Mouse (Mus musculus): ENCODE results near the gene Bcl11b.

Bcl11b gene

GRCm38 (mm10) chr12:107998746-107999145 lies 4.7 kb downstream of the Bcl11b start:
- peak; percentile 95 for DNase-seq (ENCODE audit: low spot score)

GRCm38 (mm10) chr12:107997901-107998300 lies 5.5 kb downstream of the Bcl11b start:
- no peak for DNase-seq (ENCODE audit: low spot score)

DNA sequence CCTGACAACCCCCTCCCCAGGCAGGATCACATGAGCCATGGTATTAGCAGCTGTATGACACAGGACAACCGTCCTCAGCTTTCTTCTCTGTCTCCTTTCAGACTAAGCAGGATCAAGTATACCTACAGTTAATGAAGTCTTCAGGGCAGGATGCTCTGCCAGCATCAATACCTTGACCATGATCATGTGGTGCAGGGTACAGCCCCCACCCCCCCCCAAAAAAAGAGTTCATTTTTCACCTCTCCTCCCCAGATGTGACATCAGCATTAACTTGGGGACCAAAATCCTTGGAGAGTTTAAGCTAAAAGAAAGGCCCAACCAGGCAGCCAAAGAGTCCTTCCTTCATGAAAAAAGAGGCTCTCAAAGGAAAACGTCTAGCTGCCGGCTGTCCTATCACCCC lies 6.2 kb downstream of the Bcl11b start:
- DNase-seq (ENCODE audit: low spot score), result no peak

- DNase-seq (ENCODE audit: low spot score), result no peak
These were observed 6.6 kb downstream of the Bcl11b start for GRCm38 (mm10) chr12:107996773-107997172.

- no peak for DNase-seq (ENCODE audit: low spot score)
These were observed 7.2 kb downstream of the Bcl11b start for GRCm38 (mm10) chr12:107996216-107996615.

GRCm38 (mm10) chr12:107994421-107994820 lies 9.0 kb downstream of the Bcl11b start:
- DNase-seq (ENCODE audit: low spot score), result no peak

DNA sequence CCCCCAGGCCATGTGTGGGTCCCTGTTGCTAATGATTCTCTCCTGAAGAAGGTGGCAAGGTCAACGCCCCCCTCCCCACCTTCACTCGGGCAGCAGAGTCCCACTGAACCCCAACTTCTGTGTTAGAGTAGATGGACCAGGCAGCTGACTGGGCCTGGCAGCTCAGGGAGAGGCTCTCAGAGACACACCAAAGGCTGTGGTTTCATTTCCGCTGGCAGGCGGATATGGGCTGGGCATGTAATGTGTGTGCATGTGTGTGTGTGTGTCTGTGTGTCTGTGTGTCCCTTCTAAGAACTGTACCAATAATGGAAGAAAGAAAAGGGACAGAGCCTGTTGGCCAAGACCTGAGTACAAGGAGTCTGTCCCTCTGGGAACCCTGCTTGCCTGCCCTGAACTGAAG lies 10.4 kb downstream of the Bcl11b start:
- DNase-seq (ENCODE audit: low spot score), result no peak

DNA sequence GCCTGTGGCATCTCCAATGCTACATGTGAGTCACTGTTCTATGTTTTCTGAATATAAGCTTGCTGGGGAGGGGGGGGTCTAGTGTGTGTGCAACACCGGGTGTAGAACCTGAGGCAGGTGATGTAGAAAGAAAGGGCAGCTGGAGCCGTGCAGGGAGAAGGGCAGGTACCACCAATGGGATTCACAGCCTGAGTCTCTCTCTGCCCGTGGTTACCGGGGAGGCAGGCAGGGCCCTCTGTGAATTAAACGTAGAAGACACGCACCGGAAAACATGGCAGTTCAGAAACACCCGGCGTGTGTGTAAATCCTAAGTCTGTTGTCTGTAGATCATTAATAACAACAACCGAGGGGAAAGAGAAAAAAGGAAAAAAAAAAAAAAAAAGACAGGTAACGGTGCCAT lies 12.2 kb downstream of the Bcl11b start:
- DNase-seq (ENCODE audit: low spot score), result no peak

DNA sequence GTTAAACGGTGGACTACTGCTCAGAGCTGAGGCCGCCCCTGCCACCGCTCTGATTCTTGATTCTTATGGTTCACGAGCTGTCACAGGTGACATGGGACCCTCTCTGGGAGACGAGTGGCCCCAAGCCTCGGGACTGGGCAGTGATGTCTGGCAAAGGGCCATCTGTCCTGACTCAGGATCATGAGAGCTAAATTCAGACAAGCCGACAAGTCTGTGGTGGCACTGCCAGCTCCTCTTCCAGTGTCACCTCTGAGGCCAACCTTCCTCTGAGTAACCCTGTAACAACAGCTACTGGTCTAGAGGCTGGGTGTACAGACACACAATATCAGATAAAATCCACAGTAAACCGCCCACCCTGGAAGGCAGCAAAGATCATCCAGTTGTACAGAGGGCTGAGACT lies 20.2 kb downstream of the Bcl11b start:
- DNase-seq (ENCODE audit: low spot score), result no peak

DNA sequence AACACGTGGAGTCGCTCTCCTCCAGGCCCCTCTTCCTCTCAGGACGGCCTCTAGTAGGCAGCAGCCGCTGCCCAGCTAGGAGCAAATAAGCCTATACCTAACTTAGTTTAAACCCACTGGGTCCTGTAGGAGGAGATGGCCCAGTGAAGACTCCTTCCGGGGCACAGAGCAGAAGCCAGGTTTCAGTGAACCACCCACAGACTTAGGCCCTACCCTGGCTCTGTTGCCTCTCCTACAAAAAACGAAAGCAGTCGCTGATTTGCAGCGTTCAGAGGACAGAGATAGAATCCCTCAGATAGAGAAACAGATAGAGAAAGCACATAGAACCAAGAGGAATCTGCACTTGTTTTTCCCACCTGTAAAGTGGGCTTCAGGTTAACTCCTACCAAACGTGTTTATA lies 21.1 kb downstream of the Bcl11b start:
- DNase-seq (ENCODE audit: low spot score), result no peak

GRCm38 (mm10) chr12:107981231-107981630 lies 22.2 kb downstream of the Bcl11b start:
- DNase-seq (ENCODE audit: low spot score), result no peak

GRCm38 (mm10) chr12:107980261-107980961 lies 23.0 kb downstream of the Bcl11b start:
- peak; percentile 82 for DNase-seq (ENCODE audit: low spot score)

DNA sequence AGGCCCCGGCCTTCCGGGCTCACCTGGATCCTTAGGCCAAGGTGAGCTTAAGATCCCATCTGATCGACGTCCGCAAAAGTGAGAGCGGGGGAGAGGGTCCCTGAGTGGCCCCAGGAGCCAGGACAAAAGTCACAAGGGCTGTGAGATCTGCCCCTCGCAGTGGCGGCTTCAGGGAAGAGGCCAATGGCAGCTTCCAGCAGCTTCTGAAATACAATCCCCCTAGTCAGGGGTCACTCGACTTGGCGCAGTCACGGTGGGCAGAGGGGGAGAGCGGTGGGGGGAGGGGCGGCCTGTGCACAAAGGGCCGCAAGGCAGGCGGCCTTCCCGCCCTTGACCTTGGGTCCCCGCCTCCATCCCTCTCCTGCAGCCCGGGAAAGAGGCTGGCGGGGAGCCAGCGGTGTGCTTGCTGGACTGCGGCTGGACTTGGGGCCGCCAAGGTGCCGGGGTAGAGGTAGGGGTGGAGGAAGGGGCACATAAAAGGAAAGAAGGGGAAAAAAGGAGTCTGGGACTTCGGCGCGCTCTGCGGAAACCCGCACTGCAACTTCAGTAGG lies 23.6 kb downstream of the Bcl11b start:
- peak; percentile 87 for DNase-seq (ENCODE audit: low spot score)

DNA sequence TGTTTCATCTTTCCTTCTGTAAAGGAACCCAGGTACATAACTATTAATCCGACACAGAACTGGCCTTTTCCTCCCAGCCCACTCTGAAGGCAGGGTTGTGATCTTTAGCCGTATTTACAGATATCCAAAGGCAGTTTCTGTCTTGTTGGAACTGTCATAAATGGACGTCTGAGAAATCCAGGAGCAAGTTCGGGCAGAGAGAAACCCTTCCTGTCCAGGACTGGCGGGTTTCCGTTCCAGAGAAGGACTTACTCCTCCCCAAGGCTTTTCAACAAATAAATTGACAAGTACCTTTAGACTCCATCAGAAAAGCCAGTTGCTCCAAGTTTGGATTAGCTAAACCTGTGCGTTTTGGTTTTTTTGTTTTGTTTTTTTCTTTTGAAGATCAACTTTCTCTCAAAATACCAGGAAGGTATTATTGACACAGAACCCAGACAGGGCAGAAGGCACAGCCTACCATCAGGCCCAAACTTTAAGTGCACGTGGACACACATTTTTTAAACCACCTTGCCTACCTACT lies 24.6 kb downstream of the Bcl11b start:
- no peak for DNase-seq (ENCODE audit: low spot score)

DNA sequence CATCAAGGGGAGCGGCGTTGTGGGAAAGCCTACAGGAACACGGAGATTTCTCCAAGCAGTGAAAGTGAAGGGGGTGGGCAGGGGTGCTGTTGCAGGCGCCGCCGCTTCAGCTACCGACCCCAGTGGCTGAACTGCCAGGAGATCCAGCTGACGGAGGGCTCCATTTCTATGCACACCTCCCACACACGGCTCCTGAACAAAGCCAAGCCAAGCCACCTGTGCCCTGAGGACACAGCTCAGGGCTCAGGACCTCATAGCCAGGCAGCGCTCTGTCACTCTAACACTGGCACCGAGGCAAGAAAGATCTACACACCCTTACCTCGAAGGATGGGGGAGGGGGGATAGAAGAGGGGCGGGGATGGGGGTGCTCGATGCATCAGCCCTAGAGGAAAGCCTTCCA lies 25.3 kb downstream of the Bcl11b start:
- no peak for DNase-seq (ENCODE audit: low spot score)

GRCm38 (mm10) chr12:107977534-107977933 lies 25.9 kb downstream of the Bcl11b start:
- DNase-seq (ENCODE audit: low spot score), result no peak

DNA sequence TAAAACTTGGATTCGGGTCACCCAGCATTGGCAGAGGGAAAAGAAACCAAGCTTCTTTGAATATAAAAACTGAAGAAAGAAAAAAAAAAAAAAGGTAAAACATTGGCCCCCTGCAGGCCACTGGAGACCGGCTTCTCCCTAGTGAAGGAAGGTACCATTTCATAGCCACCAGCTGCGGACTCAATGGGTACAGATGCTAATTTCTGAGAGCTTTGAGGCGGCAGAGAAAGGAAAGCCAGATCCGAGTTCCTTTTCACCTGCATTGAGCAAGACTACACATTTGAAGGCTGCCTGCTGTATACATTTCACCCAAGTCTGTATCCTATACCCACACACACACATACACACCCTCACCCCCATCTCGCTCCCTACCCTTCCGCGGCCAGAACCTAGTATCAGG lies 26.3 kb downstream of the Bcl11b start:
- DNase-seq (ENCODE audit: low spot score), result no peak

- peak; percentile 54 for DNase-seq (ENCODE audit: low spot score)
These were observed 26.8 kb downstream of the Bcl11b start for GRCm38 (mm10) chr12:107976571-107977001.

GRCm38 (mm10) chr12:107975897-107976570 lies 27.4 kb downstream of the Bcl11b start:
- DNase-seq (ENCODE audit: low spot score), result peak; percentile 34

DNA sequence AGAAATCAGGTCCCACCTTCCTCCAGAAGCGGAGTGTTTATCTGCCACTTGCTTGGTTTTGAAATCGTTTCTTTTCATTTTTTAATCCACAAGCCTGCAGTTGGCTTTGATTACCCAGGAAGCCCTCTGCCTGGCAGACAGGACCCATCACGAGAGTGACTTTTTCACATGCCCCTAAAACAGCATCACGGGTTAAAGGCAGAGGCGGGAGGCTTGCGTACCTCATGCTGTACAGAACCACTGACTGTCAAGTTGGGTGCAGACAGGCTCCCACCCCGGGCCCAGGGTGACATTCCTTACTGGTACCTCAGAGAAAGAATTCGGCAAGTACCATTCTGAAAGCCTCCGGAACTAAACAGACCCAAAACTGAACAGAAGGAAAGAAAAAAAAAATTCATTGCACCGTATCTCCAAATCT lies 27.9 kb downstream of the Bcl11b start:
- DNase-seq (ENCODE audit: low spot score), result no peak

DNA sequence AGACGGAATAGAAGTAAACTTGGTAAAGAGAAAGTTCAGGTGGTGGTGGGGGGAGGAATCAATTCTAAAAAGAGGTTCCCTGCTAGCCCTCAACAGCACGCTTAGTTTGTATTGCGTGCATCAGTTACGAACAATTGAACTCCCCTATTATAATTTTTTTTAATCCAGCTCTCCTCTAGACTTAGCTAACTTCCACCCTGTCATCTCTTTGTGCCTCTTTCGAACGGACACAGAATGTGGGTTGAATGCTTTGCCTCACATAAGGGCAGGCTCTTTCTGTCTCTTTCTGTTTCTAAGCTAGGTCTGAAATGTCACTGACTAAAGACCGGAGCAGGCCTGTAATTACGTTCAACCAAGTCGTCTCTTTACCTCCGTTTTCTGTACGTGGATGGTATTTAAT lies 28.9 kb downstream of the Bcl11b start:
- no peak for DNase-seq (ENCODE audit: low spot score)

GRCm38 (mm10) chr12:107973556-107974140 lies 29.8 kb downstream of the Bcl11b start:
- DNase-seq (ENCODE audit: low spot score), result no peak
